Mouse (Mus musculus) liver, embryonic 15.5 days (tissue): ENCODE data around the gene Nckap5. TPM values are rescaled to one million over a fixed set of nuclear protein-coding genes. Genes with fewer than 3 reads are reported as not detected.

Experiments used
- ATAC-seq: fragments of 200-750 bp; cut with Nextera tagmentation; 2 replicates; pipeline ENCODE4 v1.8.0; 2017; ENCODE audit warnings: moderate number of reproducible peaks, mild to moderate bottlenecking, moderate library complexity; ENCODE audit not compliant: insufficient read depth
- H3K27ac ChIP-seq: fragments of 300-500 bp; sonication (generic); replicated peaks from 2 replicates; pipeline ENCODE4 v1.5.1; 2015; ENCODE audit warnings: mild to moderate bottlenecking, inconsistent platforms
- H3K27me3 ChIP-seq: fragments of 300-500 bp; sonication (generic); 2 replicates; pipeline ENCODE4 v1.6.1; 2015; ENCODE audit warnings: mild to moderate bottlenecking, inconsistent platforms
- H3K36me3 ChIP-seq: fragments of 300-500 bp; sonication (generic); replicated peaks from 2 replicates; pipeline ENCODE4 v1.6.1; 2015; ENCODE audit warnings: moderate library complexity, mild to moderate bottlenecking, inconsistent platforms
- H3K4me1 ChIP-seq: fragments of 300-500 bp; sonication (generic); replicated peaks from 2 replicates; pipeline ENCODE4 v1.6.1; 2015; ENCODE audit warnings: inconsistent platforms
- H3K4me2 ChIP-seq: fragments of 300-500 bp; sonication (generic); 2 replicates; pipeline ENCODE4 v1.6.1; 2015; ENCODE audit warnings: moderate library complexity, mild to moderate bottlenecking, inconsistent platforms
- H3K4me3 ChIP-seq: fragments of 300-500 bp; sonication (generic); replicated peaks from 2 replicates; pipeline ENCODE4 v1.5.1; 2015; ENCODE audit warnings: mild to moderate bottlenecking, inconsistent platforms
- H3K9ac ChIP-seq: fragments of 300-500 bp; sonication (generic); 2 replicates; pipeline ENCODE4 v1.6.1; 2015; ENCODE audit warnings: moderate library complexity, mild to moderate bottlenecking, inconsistent platforms
- H3K9me3 ChIP-seq: fragments of 300-500 bp; sonication (generic); replicated peaks from 2 replicates; pipeline ENCODE4 v1.6.1; 2016; ENCODE audit warnings: inconsistent platforms
- WGBS: fragments of 180-500 bp; shearing (Covaris S2); methylation state at CpG from one replicate; pipeline ENCODE4 v1.1.7; 2015; ENCODE audit warnings: mixed read lengths; ENCODE audit not compliant: insufficient replicate concordance; 5-methylcytosine and 5-hydroxymethylcytosine counted together
- polyA plus RNA-seq: library from polyadenylated mRNA; unstranded; fragments of >200 nt; fragmentation: Nextera tagmentation; extraction: Ambion mirVana; gene quantifications from 2 replicates; pipeline ENCODE4 v1.2.1, GENCODE M21; 2015

Nckap5 gene
- polyA plus RNA-seq, 1 experiment from 2014 or later: 0.99 TPM

DNA sequence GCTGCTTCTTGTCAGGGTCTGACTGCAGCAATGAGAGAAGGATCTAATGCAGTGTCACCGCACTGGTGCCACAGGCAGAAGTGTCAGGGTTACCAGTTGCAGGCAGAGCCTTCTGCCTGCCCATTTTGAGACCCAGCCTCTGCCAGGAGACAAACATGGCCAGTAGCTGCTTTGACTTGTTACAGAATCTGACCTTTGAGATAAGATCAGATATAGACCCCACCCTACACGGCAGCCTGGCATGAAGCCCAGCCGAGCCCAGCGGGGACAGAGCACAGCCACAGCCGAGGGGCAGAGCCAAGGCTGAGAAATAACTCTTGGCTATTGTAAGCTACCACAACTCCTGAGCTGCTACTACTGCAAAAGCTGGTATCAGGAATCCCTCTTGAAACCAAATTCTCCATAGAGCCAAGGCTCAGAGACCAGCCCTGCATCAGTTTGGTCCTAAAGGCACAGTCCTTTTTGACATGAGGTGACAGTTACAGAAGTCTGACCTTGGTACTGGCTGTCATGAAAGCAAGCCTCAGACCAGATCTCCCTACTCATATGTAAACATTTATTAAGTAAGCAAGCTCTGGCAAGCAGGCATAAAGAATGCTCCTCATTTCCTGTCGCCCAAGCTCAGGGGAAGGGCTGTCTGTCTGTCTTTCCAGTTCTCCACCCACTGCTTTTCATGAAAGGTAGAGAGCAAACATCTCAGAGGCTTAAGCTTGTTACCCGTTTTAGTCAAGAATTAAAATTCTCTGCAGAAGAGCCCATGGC is 237.4 kb downstream of the Nckap5 start:
- WGBS: 41% methylated on average over 7 of the region's 7 CpGs
- H3K27ac ChIP-seq: peak overlapping the region; percentile 51; the same call in 1 of the 2 replicates
- H3K9me3 ChIP-seq: no peaks in the 10 kb centered on the region
- H3K27me3 ChIP-seq: no peaks in the 10 kb centered on the region
- peak; percentile 72; the same call in 1 of the 2 replicates for ATAC-seq
- no peaks in the 10 kb centered on the region for H3K36me3 ChIP-seq
- no peak overlapping the region for H3K4me2 ChIP-seq
- no peak overlapping the region for H3K9ac ChIP-seq
- H3K4me3 ChIP-seq: no peak overlapping the region
- H3K4me1 ChIP-seq: peaks cover 3% of the 10 kb centered on the region; the same call in 1 of the 2 replicates

DNA sequence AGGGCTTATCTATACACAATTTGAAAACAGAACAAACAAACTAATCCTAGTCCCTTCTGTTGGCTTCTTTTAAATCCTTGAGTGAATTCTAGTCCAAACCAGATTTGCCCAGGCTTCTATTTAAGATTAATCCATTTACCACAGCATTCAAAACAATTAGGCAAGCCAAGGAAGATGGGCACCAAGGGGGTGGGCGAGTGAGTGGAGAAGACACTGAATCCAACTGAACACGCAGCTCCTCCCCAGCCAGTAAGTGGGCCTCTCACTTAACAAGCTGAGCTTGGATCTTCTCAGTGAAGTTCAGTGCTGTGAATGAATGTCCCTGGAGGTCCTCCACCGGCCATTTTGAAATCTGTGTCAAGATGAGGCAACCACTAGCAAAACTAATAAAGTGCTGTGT is 239.7 kb downstream of the Nckap5 start:
- ATAC-seq: no peak
- Histone ChIP-seq H3K9me3 (no peaks in the 10 kb centered on the region), H3K27me3 (no peaks in the 10 kb centered on the region), H3K36me3 (no peaks in the 10 kb centered on the region), H3K27ac (no peak overlapping the region), H3K4me1 (peaks cover 3% of the 10 kb centered on the region; the same call in 1 of the 2 replicates), H3K4me2 (no peak overlapping the region), H3K4me3 (no peak overlapping the region), H3K9ac (no peak overlapping the region)
- 56% methylated on average over 3 of the region's 3 CpGs for WGBS

DNA sequence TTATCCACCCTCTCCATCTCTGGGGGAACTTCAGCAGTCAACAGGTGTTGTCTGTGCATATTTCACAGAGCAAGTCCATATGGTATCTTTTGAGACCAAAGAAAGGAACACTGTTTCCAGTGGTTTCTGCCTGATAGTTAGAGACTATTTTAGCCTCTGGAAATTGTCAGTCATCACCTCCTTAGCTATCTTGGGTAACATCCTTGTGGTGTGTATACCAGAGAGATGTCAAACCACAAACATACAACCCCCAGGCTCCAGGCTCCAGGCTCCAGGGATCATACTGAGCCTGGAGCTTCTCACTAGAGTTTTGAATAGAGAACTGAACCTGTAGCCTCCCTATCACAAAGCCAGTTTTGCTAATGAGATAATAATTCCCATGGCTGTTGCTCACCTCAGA is 252.4 kb downstream of the Nckap5 start:
- no peak overlapping the region for H3K9ac ChIP-seq

DNA sequence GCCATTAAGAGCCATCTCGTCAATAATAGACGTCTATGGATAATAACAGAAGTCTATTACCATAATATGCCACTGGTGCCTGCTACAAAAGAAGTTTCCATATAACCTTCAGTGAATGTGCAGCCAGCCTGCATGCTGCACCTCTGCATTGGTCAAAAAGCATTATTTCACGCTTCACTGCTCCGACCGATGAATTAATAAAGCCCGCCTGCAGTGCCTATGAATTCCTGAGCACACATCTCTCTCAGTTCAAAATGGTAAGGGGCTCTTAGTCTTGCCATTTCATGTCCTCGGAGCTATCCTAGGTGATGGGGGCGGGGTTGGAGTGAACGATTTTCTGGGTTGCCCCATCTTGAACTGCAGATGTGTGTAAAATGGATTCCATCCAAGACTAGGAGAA is 256.3 kb downstream of the Nckap5 start:
- no peak for ATAC-seq
- 68% methylated on average over 9 of the region's 9 CpGs for WGBS
- no peaks in the 10 kb centered on the region for H3K27me3 ChIP-seq

More for the DNA sequence above, 252.4 kb downstream of the Nckap5 start:
- Histone ChIP-seq H3K36me3 (no peaks in the 10 kb centered on the region), H3K4me3 (no peak overlapping the region), H3K27me3 (no peaks in the 10 kb centered on the region), H3K27ac (no peak overlapping the region), H3K4me1 (no peaks in the 10 kb centered on the region), H3K4me2 (no peak overlapping the region), H3K9me3 (no peaks in the 10 kb centered on the region)
- no peak for ATAC-seq

DNA sequence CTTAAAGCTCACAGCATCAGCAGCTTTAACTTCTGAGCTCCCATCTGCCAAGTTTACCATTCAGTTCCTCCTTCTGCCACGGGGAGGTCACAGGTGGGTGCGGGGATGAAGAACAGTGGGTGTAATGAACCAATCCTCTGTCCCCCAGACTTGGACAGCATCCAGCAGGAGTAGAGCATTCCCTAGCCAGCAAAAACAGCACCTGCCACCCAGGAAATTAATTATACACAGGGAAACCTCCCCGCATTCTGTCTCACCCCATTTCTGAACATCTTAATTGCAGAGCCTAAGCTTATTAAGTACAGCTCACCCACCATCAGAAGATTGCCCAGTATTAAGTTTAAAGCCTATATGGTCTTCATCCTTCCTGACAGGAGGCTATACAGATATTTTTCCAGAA is 256.9 kb downstream of the Nckap5 start:
- H3K4me2 ChIP-seq: no peak overlapping the region
- H3K27ac ChIP-seq: no peak overlapping the region
- no peak overlapping the region for H3K4me3 ChIP-seq
- H3K9ac ChIP-seq: no peak overlapping the region
- WGBS: 69% methylated on average over 3 of the region's 3 CpGs
- H3K4me1 ChIP-seq: no peaks in the 10 kb centered on the region
- no peak for ATAC-seq
- no peaks in the 10 kb centered on the region for H3K9me3 ChIP-seq
- H3K27me3 ChIP-seq: no peaks in the 10 kb centered on the region
- no peaks in the 10 kb centered on the region for H3K36me3 ChIP-seq

More for the DNA sequence above, 256.3 kb downstream of the Nckap5 start:
- Histone ChIP-seq H3K9me3 (no peaks in the 10 kb centered on the region), H3K27ac (no peak overlapping the region), H3K4me2 (no peak overlapping the region), H3K9ac (no peak overlapping the region), H3K36me3 (no peaks in the 10 kb centered on the region), H3K4me3 (no peak overlapping the region), H3K4me1 (no peaks in the 10 kb centered on the region)

DNA sequence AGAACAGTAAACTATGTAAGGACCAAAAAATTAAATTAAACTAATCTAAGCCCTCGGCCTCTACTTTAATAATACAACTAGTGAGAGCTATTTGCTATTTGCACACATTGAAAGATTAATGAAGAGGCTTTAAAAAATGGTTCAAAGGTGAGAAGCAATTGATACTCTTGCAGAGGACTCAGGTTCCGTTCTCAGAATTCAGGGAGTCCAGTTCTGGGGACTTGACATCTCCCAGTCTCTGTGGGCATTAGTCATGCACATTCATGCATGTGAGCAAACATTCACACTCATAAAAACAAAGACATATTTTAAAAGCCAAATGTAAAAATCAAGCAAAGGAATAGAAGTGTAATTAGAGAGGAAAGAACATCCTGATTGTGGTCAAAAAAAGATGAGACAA is 257.5 kb downstream of the Nckap5 start:
- H3K4me3 ChIP-seq: no peak overlapping the region
- no peaks in the 10 kb centered on the region for H3K9me3 ChIP-seq
- no peaks in the 10 kb centered on the region for H3K27me3 ChIP-seq
- H3K4me2 ChIP-seq: no peak overlapping the region
- no peaks in the 10 kb centered on the region for H3K36me3 ChIP-seq
- H3K9ac ChIP-seq: no peak overlapping the region
- ATAC-seq: no peak
- WGBS: 48% methylated on average over 2 of the region's 2 CpGs
- H3K27ac ChIP-seq: no peak overlapping the region
- no peaks in the 10 kb centered on the region for H3K4me1 ChIP-seq

DNA sequence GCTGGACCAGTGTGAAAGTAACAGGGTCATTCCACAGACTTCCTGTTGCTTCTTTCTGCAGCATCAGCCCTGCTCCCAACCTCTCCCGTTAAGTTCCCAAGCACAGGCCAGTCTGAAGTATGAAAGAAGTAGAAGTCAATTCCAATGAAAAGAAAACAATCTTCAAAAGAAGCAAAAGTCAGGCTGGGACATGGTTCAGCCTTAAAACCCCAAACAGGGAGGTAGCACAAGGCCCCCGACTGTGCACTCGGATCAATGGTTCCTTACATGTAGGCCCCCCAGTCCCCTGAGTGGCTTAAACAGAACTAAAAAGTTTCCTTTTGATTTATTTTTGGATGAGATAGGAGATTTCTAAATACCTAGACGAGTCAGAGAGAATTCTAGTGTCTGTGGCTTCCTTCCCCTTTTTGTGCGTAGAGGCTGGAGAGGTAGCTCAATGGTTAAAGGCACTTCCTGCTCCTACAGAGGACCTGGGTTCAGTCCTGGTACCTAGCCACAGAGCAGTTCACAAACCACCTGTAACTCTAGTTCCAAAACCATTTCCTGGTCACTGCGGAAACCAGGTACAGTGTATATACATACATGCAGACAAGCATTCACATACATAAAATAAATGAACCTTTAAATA is 260.9 kb downstream of the Nckap5 start:
- H3K9ac ChIP-seq: no peak overlapping the region
- no peaks in the 10 kb centered on the region for H3K4me1 ChIP-seq
- no peaks in the 10 kb centered on the region for H3K9me3 ChIP-seq
- no peak overlapping the region for H3K4me2 ChIP-seq
- WGBS: 30% methylated on average over 6 of the region's 6 CpGs
- ATAC-seq: no peak
- H3K4me3 ChIP-seq: no peak overlapping the region
- H3K27me3 ChIP-seq: no peaks in the 10 kb centered on the region
- H3K36me3 ChIP-seq: no peaks in the 10 kb centered on the region
- H3K27ac ChIP-seq: no peak overlapping the region

DNA sequence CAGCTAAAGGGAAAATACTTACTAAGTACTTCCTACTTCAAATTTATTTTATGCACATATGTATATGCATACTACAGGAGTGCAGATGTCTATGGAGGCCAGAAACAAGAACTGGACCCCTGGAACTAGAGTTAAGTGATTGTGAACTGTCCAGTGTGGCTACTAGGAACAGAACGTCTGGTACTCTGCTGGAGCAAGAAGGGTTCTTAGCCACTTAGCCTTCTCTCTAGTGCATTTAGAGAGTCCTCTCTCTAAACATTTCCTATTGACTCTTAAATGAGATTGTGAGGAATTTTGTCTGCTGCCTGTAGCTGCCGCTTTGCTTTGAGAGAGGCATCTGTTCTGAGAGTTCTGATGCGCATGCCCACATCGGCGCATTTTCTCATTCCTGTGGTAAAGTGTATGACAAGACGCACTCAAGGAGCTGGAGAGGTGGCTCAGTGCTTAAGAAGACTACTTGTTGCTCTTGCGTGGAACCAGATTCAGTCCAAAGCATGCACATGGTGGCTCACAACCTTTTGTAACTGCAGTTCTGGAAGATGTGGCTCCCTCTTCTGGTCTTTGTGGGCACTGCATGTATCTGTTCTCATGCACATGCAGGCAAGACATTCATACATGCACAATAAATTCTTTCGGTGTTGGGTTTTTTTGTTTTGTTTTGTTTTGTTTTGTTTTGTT is 261.9 kb downstream of the Nckap5 start:
- Histone ChIP-seq H3K27me3 (no peaks in the 10 kb centered on the region), H3K27ac (no peak overlapping the region), H3K9ac (no peak overlapping the region), H3K36me3 (no peaks in the 10 kb centered on the region), H3K4me1 (no peaks in the 10 kb centered on the region), H3K4me2 (no peak overlapping the region), H3K4me3 (no peak overlapping the region), H3K9me3 (no peaks in the 10 kb centered on the region)
- WGBS: 80% methylated on average over 8 of the region's 8 CpGs
- no peak for ATAC-seq

DNA sequence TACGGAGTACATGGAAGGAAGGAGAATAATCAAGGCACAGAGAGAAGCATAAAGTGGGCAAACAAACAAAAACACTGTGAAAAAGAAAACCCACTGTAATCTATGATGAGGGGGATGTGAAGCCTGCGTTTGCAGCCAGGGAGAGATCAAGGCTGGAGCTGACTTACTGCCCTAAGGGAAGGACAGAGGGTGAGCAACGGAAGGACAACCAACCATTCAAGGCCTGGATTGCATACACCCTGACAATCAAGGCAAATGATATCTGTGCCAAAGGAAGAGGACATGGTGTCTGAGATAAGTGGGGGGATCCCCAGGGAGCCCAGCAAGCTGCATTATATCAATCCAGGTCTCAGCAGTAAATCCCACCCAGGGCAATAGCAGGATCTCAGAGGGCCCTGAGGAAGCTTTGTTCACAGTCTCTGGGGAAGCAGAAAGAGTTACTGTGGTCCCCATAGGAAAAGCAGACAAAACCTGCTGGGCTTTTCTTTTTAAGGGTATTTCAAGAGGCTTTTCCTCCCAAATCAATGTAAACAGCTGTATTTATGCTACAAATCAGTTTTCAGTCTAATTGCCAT is 265.4 kb downstream of the Nckap5 start:
- 55% methylated on average over 3 of the region's 3 CpGs for WGBS
- H3K4me1 ChIP-seq: no peaks in the 10 kb centered on the region

DNA sequence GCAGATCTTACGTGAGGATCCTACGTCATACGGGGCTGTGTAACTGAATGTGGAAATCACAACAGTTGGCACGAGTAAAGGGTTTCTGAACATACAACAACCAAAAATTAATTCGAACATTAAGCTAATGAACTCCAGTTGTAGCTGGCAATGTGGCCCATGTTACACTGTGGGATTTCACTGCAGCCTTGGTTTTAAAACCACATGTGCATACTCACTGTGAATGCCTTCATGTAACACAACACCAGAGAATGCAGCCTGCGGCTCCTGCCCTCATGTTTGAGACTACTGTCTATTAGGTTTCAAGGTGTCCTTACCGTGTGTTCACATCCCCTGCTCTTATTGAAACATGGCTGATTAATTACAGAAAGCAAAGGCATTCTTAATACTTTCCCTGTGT is 269.7 kb downstream of the Nckap5 start:
- Histone ChIP-seq H3K36me3 (no peaks in the 10 kb centered on the region), H3K9me3 (no peaks in the 10 kb centered on the region), H3K4me2 (no peak overlapping the region), H3K9ac (no peak overlapping the region), H3K27me3 (no peaks in the 10 kb centered on the region), H3K4me1 (no peaks in the 10 kb centered on the region), H3K4me3 (no peak overlapping the region), H3K27ac (no peak overlapping the region)
- ATAC-seq: no peak
- WGBS: 66% methylated on average over 7 of the region's 7 CpGs

More for the DNA sequence above, 265.4 kb downstream of the Nckap5 start:
- Histone ChIP-seq H3K9ac (no peak overlapping the region), H3K4me2 (no peak overlapping the region), H3K4me3 (no peak overlapping the region), H3K27ac (no peak overlapping the region), H3K27me3 (no peaks in the 10 kb centered on the region), H3K9me3 (no peaks in the 10 kb centered on the region), H3K36me3 (no peaks in the 10 kb centered on the region)
- no peak for ATAC-seq

DNA sequence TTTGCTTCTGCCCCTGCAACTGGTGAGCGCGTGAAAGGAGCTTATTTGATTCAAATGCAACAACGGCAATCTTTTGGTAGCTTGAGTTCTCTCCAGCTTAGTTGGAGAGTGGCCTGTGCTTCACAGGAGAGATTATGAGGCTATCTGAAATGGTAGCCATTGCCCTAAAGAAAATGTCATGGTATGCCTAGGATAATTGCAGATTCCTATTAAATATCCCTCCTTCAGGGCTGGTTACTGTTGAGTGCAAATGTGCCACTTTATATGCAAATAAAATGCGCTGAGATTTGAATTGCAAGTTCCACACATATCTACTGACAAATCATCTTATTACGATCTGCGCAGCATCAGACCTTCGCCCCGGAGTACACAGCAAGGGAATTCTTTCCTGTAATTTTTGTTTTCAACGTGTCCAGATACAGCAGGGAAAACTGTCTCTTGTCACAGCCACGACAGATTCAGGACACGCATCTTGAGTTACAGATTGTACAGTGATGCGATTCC is 272.8 kb downstream of the Nckap5 start:
- Histone ChIP-seq H3K27me3 (no peaks in the 10 kb centered on the region), H3K36me3 (no peaks in the 10 kb centered on the region), H3K4me1 (no peaks in the 10 kb centered on the region), H3K4me2 (no peak overlapping the region), H3K9ac (no peak overlapping the region), H3K27ac (no peak overlapping the region), H3K4me3 (no peak overlapping the region), H3K9me3 (no peaks in the 10 kb centered on the region)
- ATAC-seq: no peak
- 77% methylated on average over 12 of the region's 12 CpGs for WGBS
